Mouse (Mus musculus): ENCODE measurements around the gene Ankmy1. TPM values are rescaled to one million over a fixed set of nuclear protein-coding genes. Genes with fewer than 3 reads are reported as not detected.

Gene Ankmy1
- total and polyA plus RNA-seq, 2 experiments from 2014 or later, result 0.27 to 0.33 TPM

GRCm38 (mm10) chr1:92936467-92936866 is 33.8 kb upstream of the Ankmy1 start:
- Histone ChIP-seq H3K4me1 (ENCODE audit: insufficient read depth) (peaks cover 21% of the 10 kb centered on the region), H3K27ac (ENCODE audit: low read depth, low read length) (no peak overlapping the region), H3K4me2 (ENCODE audit: low read depth) (peak overlapping the region; percentile 77), H3K36me3 (ENCODE audit: insufficient read depth) (peaks cover 33% of the 10 kb centered on the region), H3K4me3 (ENCODE audit: low read depth, low read length) (no peak overlapping the region), H3K9ac (peak overlapping the region; percentile 70; the same call in 1 of the 2 replicates), H3K27me3 (ENCODE audit: insufficient read depth, low read length) (no peaks in the 10 kb centered on the region), H3K9me3 (ENCODE audit: low read length) (no peaks in the 10 kb centered on the region)
- DNase-seq (no peak), ATAC-seq (no peak)
- WGBS, result 81% methylated on average over 3 of the region's 3 CpGs
- no peak for TF ChIP-seq CTCF (IDR thresholded peaks at IDR 0.05; ENCODE audit: low read depth)

GRCm38 (mm10) chr1:92935977-92936376 is 33.3 kb upstream of the Ankmy1 start:
- peak; percentile 49 for TF ChIP-seq CTCF (IDR thresholded peaks at IDR 0.05; ENCODE audit: low read depth)
- no peak for DNase-seq
- peaks cover 21% of the 10 kb centered on the region for H3K4me1 ChIP-seq (ENCODE audit: insufficient read depth)

GRCm38 (mm10) chr1:92935054-92935962 is 32.6 kb upstream of the Ankmy1 start:
- peaks cover 25% of the 10 kb centered on the region for H3K36me3 ChIP-seq (ENCODE audit: insufficient read depth)
- peak overlapping the region; percentile 97 for H3K27ac ChIP-seq (ENCODE audit: low read depth, low read length)
- H3K9me3 ChIP-seq (ENCODE audit: low read length), result no peaks in the 10 kb centered on the region
- no peaks in the 10 kb centered on the region for H3K27me3 ChIP-seq (ENCODE audit: insufficient read depth, low read length)
- H3K4me1 ChIP-seq (ENCODE audit: insufficient read depth), result peaks cover 21% of the 10 kb centered on the region
- ATAC-seq, result no peak
- H3K9ac ChIP-seq, result peak overlapping the region; percentile 70
- peak; percentile 48 for DNase-seq
- peak overlapping the region; percentile 62 for H3K4me3 ChIP-seq (ENCODE audit: low read depth, low read length)
- TF ChIP-seq CTCF (IDR thresholded peaks at IDR 0.05; ENCODE audit: low read depth), result no peak
- peak overlapping the region; percentile 77 for H3K4me2 ChIP-seq (ENCODE audit: low read depth)
- WGBS, result 8% methylated on average over 10 of the region's 10 CpGs

More at GRCm38 (mm10) chr1:92935977-92936376, 33.3 kb upstream of the Ankmy1 start:
- ATAC-seq, result no peak
- H3K36me3 ChIP-seq (ENCODE audit: insufficient read depth), result peaks cover 31% of the 10 kb centered on the region
- WGBS, result 47% methylated on average over 2 of the region's 2 CpGs
- peak overlapping the region; percentile 77 for H3K4me2 ChIP-seq (ENCODE audit: low read depth)
- no peaks in the 10 kb centered on the region for H3K27me3 ChIP-seq (ENCODE audit: insufficient read depth, low read length)
- peak overlapping the region; percentile 70 for H3K9ac ChIP-seq
- H3K4me3 ChIP-seq (ENCODE audit: low read depth, low read length), result peak overlapping the region; percentile 62
- H3K27ac ChIP-seq (ENCODE audit: low read depth, low read length), result peak overlapping the region; percentile 35; the same call in 1 of the 2 replicates
- no peaks in the 10 kb centered on the region for H3K9me3 ChIP-seq (ENCODE audit: low read length)

- Histone ChIP-seq H3K27me3 (ENCODE audit: insufficient read depth, low read length) (no peaks in the 10 kb centered on the region), H3K4me2 (ENCODE audit: low read depth) (peak within 1 kb of the TSS; percentile 77), H3K4me1 (ENCODE audit: insufficient read depth) (peaks cover 21% of the 10 kb centered on the region), H3K4me3 (ENCODE audit: low read depth, low read length) (peak within 1 kb of the TSS; percentile 62), H3K9ac (peak within 1 kb of the TSS; percentile 70), H3K36me3 (ENCODE audit: insufficient read depth) (peaks cover 15% of the 10 kb centered on the region), H3K27ac (ENCODE audit: low read depth, low read length) (peak within 1 kb of the TSS; percentile 97), H3K9me3 (ENCODE audit: low read length) (no peaks in the 10 kb centered on the region)
- ATAC-seq (peak; percentile 99), DNase-seq (peak; percentile 99)
- WGBS, result 1% methylated on average over 45 of the region's 45 CpGs
- TF ChIP-seq CTCF (IDR thresholded peaks at IDR 0.05; ENCODE audit: low read depth), result peak; percentile 38; the same call in 1 of the 2 replicates
Measured at GRCm38 (mm10) chr1:92934182-92934827, 31.6 kb upstream of the Ankmy1 start, which contains the start of gene Capn10. TSS of gene Capn10 (plus strand) at chr1:92934376.

- Histone ChIP-seq H3K4me1 (ENCODE audit: insufficient read depth) (peaks cover 21% of the 10 kb centered on the region), H3K4me3 (ENCODE audit: low read depth, low read length) (peak overlapping the region; percentile 62), H3K9me3 (ENCODE audit: low read length) (no peaks in the 10 kb centered on the region), H3K9ac (peak overlapping the region; percentile 70), H3K27me3 (ENCODE audit: insufficient read depth, low read length) (0 out of 2 replicates have a peak, but pooled peaks cover 1% of the 10 kb centered on the region), H3K27ac (ENCODE audit: low read depth, low read length) (peak overlapping the region; percentile 97), H3K4me2 (ENCODE audit: low read depth) (peak overlapping the region; percentile 77), H3K36me3 (ENCODE audit: insufficient read depth) (peaks cover 10% of the 10 kb centered on the region)
- no peak for DNase-seq
- no peak for TF ChIP-seq CTCF (IDR thresholded peaks at IDR 0.05; ENCODE audit: low read depth)
- 81% methylated on average over 4 of the region's 4 CpGs for WGBS
- ATAC-seq, result no peak
Measured at GRCm38 (mm10) chr1:92933611-92934010, 30.9 kb upstream of the Ankmy1 start.

GRCm38 (mm10) chr1:92930171-92930706 is 27.5 kb upstream of the Ankmy1 start:
- DNase-seq, result no peak
- no peak overlapping the region for H3K9ac ChIP-seq
- WGBS, result 21% methylated on average over 1 of the region's 1 CpGs

More at GRCm38 (mm10) chr1:92930171-92930706, 27.5 kb upstream of the Ankmy1 start:
- Histone ChIP-seq H3K36me3 (ENCODE audit: insufficient read depth) (no peaks in the 10 kb centered on the region), H3K27ac (ENCODE audit: low read depth, low read length) (no peak overlapping the region), H3K4me3 (ENCODE audit: low read depth, low read length) (no peak overlapping the region), H3K27me3 (ENCODE audit: insufficient read depth, low read length) (0 out of 2 replicates have a peak, but pooled peaks cover 5% of the 10 kb centered on the region), H3K4me2 (ENCODE audit: low read depth) (no peak overlapping the region), H3K4me1 (ENCODE audit: insufficient read depth) (peaks cover 7% of the 10 kb centered on the region), H3K9me3 (ENCODE audit: low read length) (0 out of 2 replicates have a peak, but pooled peaks cover 3% of the 10 kb centered on the region)
- TF ChIP-seq CTCF (IDR thresholded peaks at IDR 0.05; ENCODE audit: low read depth), result no peak
- ATAC-seq, result no peak
